Mouse (Mus musculus): Measurements from ENCODE around the gene Calcoco1. TPM values are rescaled to one million over a fixed set of nuclear protein-coding genes. Genes with fewer than 3 reads are reported as not detected.
A peak's percentile ranks its signal among the peaks of the same experiment; 100 is the strongest.

The Calcoco1 gene
- total and polyA plus RNA-seq, 2 experiments from 2014 or later = 30.3 to 32.4 TPM

DNA sequence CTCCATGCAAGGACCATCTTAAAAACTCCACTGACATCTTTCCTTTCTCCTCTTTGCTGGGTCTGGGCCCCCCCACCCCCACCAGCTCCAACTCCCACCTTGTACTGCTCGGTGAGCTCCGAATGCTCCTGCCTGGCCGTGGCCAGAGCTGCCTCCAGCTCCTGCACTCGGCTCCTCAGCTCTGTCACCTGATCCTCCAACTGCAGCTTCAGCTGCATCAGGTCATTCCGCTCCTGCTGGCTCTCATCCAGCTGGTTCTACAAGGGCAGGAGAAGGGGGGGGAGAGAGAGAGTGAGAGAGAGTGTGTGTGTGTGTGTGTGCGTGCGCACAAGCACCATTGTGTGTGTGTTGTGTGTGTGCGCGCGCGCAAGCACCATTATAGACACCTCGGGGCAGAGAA, 5.8 kb downstream of the Calcoco1 start:
- WGBS = 69% methylated on average over 12 of the region's 12 CpGs
- Histone ChIP-seq H3K4me1 (ENCODE audit: insufficient read depth, low read length) (peaks cover 3% of the 10 kb centered on the region; the same call in 1 of the 2 replicates), H3K4me2 (ENCODE audit: low read depth, low read length) (no peak overlapping the region), H3K27me3 (ENCODE audit: insufficient read depth, low read length) (no peaks in the 10 kb centered on the region), H3K4me3 (ENCODE audit: low read length) (no peak overlapping the region), H3K27ac (no peak overlapping the region), H3K9ac (replicated peaks; ENCODE audit: low read length) (no peak overlapping the region), H3K9me3 (ENCODE audit: low read length) (no peaks in the 10 kb centered on the region), H3K36me3 (ENCODE audit: insufficient read depth, low read length) (peaks cover 54% of the 10 kb centered on the region)
- DNase-seq (ENCODE audit: low spot score) (no peak), ATAC-seq (no peak)
- TF ChIP-seq CTCF (IDR thresholded peaks at IDR 0.05; ENCODE audit: low read depth) = no peak

DNA sequence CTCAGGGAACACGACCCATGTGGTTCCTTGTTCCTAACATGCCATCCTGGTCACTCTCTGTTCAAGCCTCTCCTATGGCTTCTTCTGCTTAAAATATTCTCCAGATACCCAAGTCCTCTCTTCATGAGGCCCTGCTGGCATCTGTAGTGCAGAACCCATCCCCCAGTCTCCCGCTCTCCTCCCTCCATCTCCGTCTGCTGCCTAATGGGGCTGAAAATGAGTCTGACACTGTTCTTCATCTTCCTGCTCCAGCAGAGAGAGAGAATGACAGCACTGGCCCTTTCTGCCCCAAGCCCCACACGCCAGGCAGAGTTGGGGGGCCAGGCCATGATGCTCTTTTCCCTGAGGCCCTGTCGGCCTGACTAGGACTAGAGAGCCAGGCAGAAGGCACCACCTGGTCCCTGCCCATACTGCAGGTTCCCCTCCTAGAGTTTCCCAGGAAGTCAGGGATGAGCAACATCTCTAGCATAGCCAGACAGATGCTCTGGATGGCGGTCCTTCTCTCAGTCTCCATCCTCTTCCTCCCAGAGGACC, 14.2 kb downstream of the Calcoco1 start:
- Histone ChIP-seq H3K4me2 (ENCODE audit: low read depth, low read length) (no peak overlapping the region), H3K4me1 (ENCODE audit: insufficient read depth, low read length) (no peaks in the 10 kb centered on the region), H3K9me3 (ENCODE audit: low read length) (no peaks in the 10 kb centered on the region), H3K27ac (no peak overlapping the region), H3K9ac (replicated peaks; ENCODE audit: low read length) (no peak overlapping the region), H3K36me3 (ENCODE audit: insufficient read depth, low read length) (peaks cover 32% of the 10 kb centered on the region), H3K4me3 (ENCODE audit: low read length) (no peak overlapping the region), H3K27me3 (ENCODE audit: insufficient read depth, low read length) (no peaks in the 10 kb centered on the region)
- no peak for TF ChIP-seq CTCF (IDR thresholded peaks at IDR 0.05; ENCODE audit: low read depth)
- WGBS = 40% methylated on average over 6 of the region's 6 CpGs
- ATAC-seq = no peak
- DNase-seq (ENCODE audit: low spot score) = peak; percentile 32

DNA sequence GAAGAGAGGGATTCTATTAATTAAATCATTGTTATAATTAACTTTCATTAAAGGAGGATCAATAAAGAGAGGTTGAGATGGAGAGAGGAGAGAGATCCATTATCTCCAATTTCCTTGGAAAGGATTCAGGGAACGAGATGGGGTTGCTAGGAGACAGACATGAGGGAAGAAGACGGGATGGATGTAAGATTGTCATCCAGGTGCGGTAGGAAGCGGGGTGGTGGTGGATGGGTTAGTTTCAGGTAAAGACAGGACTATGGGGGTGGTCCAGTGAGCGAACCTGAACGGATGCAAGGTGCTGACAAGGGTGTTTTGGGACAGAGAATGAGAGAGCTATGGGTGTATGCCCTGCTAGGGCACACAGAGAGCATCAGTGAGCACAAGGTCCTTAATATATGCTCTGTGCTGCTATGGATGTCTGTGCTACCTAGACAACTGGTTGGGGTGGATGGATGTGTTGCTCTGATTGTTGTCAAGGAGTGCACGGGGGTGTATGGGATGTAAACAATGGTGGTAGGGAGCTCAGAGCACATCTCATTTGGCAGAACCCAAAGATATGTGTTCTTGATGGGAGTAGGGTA, 16.0 kb downstream of the Calcoco1 start:
- 51% methylated on average over 7 of the region's 7 CpGs for WGBS
- peaks cover 25% of the 10 kb centered on the region for H3K36me3 ChIP-seq (ENCODE audit: insufficient read depth, low read length)
- no peaks in the 10 kb centered on the region for H3K4me1 ChIP-seq (ENCODE audit: insufficient read depth, low read length)
- H3K4me3 ChIP-seq (ENCODE audit: low read length) = no peak overlapping the region
- H3K9me3 ChIP-seq (ENCODE audit: low read length) = no peaks in the 10 kb centered on the region
- H3K9ac ChIP-seq (replicated peaks; ENCODE audit: low read length) = no peak overlapping the region
- H3K27ac ChIP-seq = peak overlapping the region; percentile 55; the same call in 1 of the 2 replicates
- H3K27me3 ChIP-seq (ENCODE audit: insufficient read depth, low read length) = no peaks in the 10 kb centered on the region
- ATAC-seq (peak; percentile 19; the same call in 1 of the 2 replicates), DNase-seq (ENCODE audit: low spot score) (peak; percentile 32)
- TF ChIP-seq CTCF (IDR thresholded peaks at IDR 0.05; ENCODE audit: low read depth) = no peak
- H3K4me2 ChIP-seq (ENCODE audit: low read depth, low read length) = no peak overlapping the region

DNA sequence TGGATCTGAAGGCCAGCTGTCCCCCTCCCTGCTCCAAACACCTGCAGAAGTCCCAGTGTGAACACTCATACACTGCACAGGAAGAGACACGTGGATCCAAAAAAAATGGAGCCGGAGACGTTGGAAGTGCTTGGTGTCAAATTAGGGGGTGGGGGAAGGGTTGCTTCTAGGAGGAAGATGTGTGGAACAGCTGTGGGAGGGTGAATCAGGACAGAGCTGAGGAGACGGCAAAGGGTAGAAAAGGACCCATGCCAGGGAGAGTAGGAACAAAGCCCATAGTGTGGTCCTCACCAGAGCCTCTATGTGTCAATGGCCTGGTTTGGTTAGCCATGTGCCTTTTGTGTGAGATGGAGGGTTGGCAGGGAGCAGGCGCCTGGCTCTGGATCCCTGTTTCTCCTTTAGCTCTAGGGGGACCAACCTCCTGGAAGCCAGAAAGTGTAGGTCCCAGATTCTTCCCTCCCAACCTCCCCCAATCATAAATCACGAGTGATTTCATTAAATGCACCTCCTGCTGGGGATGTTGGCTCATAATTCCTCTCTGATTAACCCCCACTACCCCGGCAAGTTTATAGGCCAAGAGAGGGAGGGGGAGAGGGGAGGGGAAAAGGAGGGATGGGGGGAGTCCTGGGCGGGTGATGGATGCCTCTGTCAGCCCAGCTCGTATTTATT, 16.6 kb downstream of the Calcoco1 start:
- Histone ChIP-seq H3K9me3 (ENCODE audit: low read length) (no peaks in the 10 kb centered on the region), H3K27me3 (ENCODE audit: insufficient read depth, low read length) (no peaks in the 10 kb centered on the region), H3K27ac (peak overlapping the region; percentile 55), H3K4me3 (ENCODE audit: low read length) (no peak overlapping the region), H3K36me3 (ENCODE audit: insufficient read depth, low read length) (peaks cover 18% of the 10 kb centered on the region), H3K4me2 (ENCODE audit: low read depth, low read length) (no peak overlapping the region), H3K4me1 (ENCODE audit: insufficient read depth, low read length) (no peaks in the 10 kb centered on the region), H3K9ac (replicated peaks; ENCODE audit: low read length) (no peak overlapping the region)
- DNase-seq (ENCODE audit: low spot score) (peak; percentile 60), ATAC-seq (peak; percentile 69)
- 22% methylated on average over 9 of the region's 9 CpGs for WGBS
- TF ChIP-seq CTCF (IDR thresholded peaks at IDR 0.05; ENCODE audit: low read depth) = no peak

DNA sequence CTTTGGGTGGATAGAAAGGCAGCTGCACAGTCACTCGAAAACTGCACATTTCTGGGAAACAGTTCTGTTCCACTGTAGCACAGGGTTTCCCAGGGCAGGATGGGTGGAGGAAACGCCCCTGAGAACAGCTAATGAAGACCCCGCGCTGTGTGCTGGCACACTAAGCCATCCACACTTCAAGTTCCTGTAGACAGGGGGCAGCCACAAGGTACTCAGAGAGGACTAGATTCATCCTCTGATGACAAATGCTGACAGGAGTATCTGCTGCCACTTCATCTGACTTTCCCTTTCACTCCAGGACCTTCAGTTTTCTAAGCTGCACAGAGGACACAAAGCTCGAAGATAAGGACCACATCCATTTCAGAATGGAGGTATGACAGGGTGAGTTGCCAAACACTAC, 17.2 kb downstream of the Calcoco1 start:
- ATAC-seq (peak; percentile 61; the same call in 1 of the 2 replicates), DNase-seq (ENCODE audit: low spot score) (no peak)
- no peaks in the 10 kb centered on the region for H3K9me3 ChIP-seq (ENCODE audit: low read length)
- no peak overlapping the region for H3K4me2 ChIP-seq (ENCODE audit: low read depth, low read length)
- H3K9ac ChIP-seq (replicated peaks; ENCODE audit: low read length) = no peak overlapping the region
- peak overlapping the region; percentile 55 for H3K27ac ChIP-seq
- H3K4me3 ChIP-seq (ENCODE audit: low read length) = no peak overlapping the region
- WGBS = 58% methylated on average over 5 of the region's 5 CpGs
- peak; percentile 45; the same call in 1 of the 2 replicates for TF ChIP-seq CTCF (IDR thresholded peaks at IDR 0.05; ENCODE audit: low read depth)
- no peaks in the 10 kb centered on the region for H3K27me3 ChIP-seq (ENCODE audit: insufficient read depth, low read length)
- H3K4me1 ChIP-seq (ENCODE audit: insufficient read depth, low read length) = no peaks in the 10 kb centered on the region
- H3K36me3 ChIP-seq (ENCODE audit: insufficient read depth, low read length) = peaks cover 15% of the 10 kb centered on the region

DNA sequence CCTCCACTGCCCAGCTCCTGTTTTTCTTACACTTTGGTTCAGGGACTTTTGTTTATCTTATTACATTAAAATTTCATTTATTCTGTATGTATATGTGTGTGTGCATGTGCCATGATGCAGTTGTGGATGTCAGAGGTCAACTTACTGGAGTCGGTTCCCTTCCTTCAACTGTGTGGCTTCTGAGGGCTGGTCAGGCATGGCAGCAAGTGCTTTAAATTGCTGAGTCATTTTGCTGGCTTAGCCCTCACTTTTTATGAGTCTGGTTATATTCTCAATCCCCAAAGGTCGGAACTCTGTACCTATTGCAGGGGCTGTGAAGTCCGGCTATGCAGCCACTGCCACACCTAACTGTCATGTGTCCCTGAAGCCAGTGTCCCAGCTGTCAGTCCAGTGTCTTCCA, 19.0 kb downstream of the Calcoco1 start:
- Histone ChIP-seq H3K27ac (no peak overlapping the region), H3K4me3 (ENCODE audit: low read length) (no peak overlapping the region), H3K36me3 (ENCODE audit: insufficient read depth, low read length) (no peaks in the 10 kb centered on the region; the same call in 1 of the 2 replicates), H3K4me1 (ENCODE audit: insufficient read depth, low read length) (no peaks in the 10 kb centered on the region), H3K27me3 (ENCODE audit: insufficient read depth, low read length) (peaks cover 2% of the 10 kb centered on the region; the same call in 1 of the 2 replicates), H3K4me2 (ENCODE audit: low read depth, low read length) (no peak overlapping the region), H3K9me3 (ENCODE audit: low read length) (no peaks in the 10 kb centered on the region), H3K9ac (replicated peaks; ENCODE audit: low read length) (no peak overlapping the region)
- DNase-seq (ENCODE audit: low spot score) (no peak), ATAC-seq (no peak)
- 91% methylated on average over 3 of the region's 3 CpGs for WGBS
- TF ChIP-seq CTCF (IDR thresholded peaks at IDR 0.05; ENCODE audit: low read depth) = no peak

Data from hindbrain, postnatal 0 days (tissue).